Mouse (Mus musculus): ENCODE data around the gene Slc50a1.

DNA sequence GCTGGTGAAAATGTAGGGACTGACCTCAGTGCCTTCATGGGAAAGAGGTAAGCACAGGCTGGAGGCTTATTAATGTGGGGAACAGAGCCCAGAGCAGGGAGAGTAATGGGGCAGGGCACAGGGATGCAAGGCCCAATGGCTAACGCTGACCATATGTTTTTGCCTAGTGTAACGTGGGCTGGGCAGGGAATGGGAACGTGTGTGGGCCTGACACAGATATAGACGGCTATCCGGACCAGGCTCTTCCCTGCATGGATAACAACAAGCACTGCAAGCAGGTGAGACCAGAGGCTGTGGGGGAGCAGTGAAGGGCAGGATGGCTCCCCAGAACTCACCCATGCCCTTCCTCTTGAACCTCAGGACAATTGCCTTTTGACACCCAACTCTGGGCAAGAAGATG lies 49.2 kb downstream of the Slc50a1 start:
- TF ChIP-seq CTCF (IDR thresholded peaks at IDR 0.05; ENCODE audit: low read depth): no peak
- no peak for TF ChIP-seq EP300 (optimal IDR thresholded peaks at IDR 0.05)
